Mouse (Mus musculus) heart, adult 2 months (tissue): ENCODE measurements at regions not wholly inside any gene's neighbourhood (a gene's known extent, or its start where the extent isn't known, plus 50 kb on each side); places are given as distances from the start of the nearest gene placed in this dataset.

Source experiments
- CTCF ChIP-seq: fragments of 200-600 bp; IDR thresholded peaks from 2 replicates; pipeline ENCODE4 v1.8.1; 2022; ENCODE audit warnings: antibody characterized with exemption, mild to moderate bottlenecking, moderate library complexity
- POLR2A ChIP-seq: fragments of 200-500 bp; IDR thresholded peaks from 2 replicates; pipeline ENCODE4 v1.6.1; 2011; ENCODE audit warnings: mild to moderate bottlenecking, low read depth, low read length, control low read depth; ENCODE audit not compliant: insufficient read depth

GRCm38 (mm10) chr16:55356097-55356496, 58.3 kb upstream of the Zpld1 start:
- TF ChIP-seq POLR2A (no peak), CTCF (no peak)
